Mouse (Mus musculus) thymus, postnatal 10 days (tissue): ENCODE measurements around the gene Lbx2.

Source experiments
- DNase-seq, 2 experiments: peaks; one replicate each; pipeline ENCODE4 v3.0.0; 2021; ENCODE audit warnings: low spot score in 2 of 2

Lbx2 gene

GRCm38 (mm10) chr6:83108762-83109668 lies 22.8 kb downstream of the Lbx2 start, which contains the start of gene Mrpl53:
Gene Mrpl53 (plus strand): TSS chr6:83109040.
- DNase-seq = peak; percentile 59 to 65

- DNase-seq = no peak
Measured at GRCm38 (mm10) chr6:83111510-83112136, 25.5 kb downstream of the Lbx2 start.

- peak; percentile 85 to 89 for DNase-seq
Measured at GRCm38 (mm10) chr6:83115011-83115671, 29.0 kb downstream of the Lbx2 start, which contains the start of gene Mogs. Gene Mogs (plus strand): TSS chr6:83115496.

GRCm38 (mm10) chr6:83115682-83116372 lies 29.7 kb downstream of the Lbx2 start:
- peak in 1 of 2 experiments; percentile 38 for DNase-seq

- DNase-seq = no peak
Measured at GRCm38 (mm10) chr6:83116373-83117164, 30.4 kb downstream of the Lbx2 start.

- DNase-seq = no peak
Measured at GRCm38 (mm10) chr6:83117165-83117438, 30.9 kb downstream of the Lbx2 start.

- no peak for DNase-seq
Measured at GRCm38 (mm10) chr6:83117616-83118015, 31.4 kb downstream of the Lbx2 start.

GRCm38 (mm10) chr6:83118369-83118768 lies 32.2 kb downstream of the Lbx2 start:
- DNase-seq = no peak

- no peak for DNase-seq
Measured at GRCm38 (mm10) chr6:83118825-83119733, 32.9 kb downstream of the Lbx2 start.

- no peak for DNase-seq
Measured at GRCm38 (mm10) chr6:83119734-83120051, 33.5 kb downstream of the Lbx2 start.

GRCm38 (mm10) chr6:83120930-83121862 lies 35.0 kb downstream of the Lbx2 start, which contains the start of gene Wbp1:
Gene Wbp1 (minus strand): TSS chr6:83121559.
- DNase-seq = peak; percentile 88 to 94

GRCm38 (mm10) chr6:83121863-83122710 lies 35.9 kb downstream of the Lbx2 start:
- DNase-seq = peak in 1 of 2 experiments; percentile 37

- DNase-seq = no peak
Measured at GRCm38 (mm10) chr6:83122961-83123360, 36.8 kb downstream of the Lbx2 start.

GRCm38 (mm10) chr6:83124851-83125312 lies 38.7 kb downstream of the Lbx2 start:
- peak; percentile 84 to 91 for DNase-seq

GRCm38 (mm10) chr6:83125331-83125730 lies 39.2 kb downstream of the Lbx2 start, which contains the start of gene Ino80b:
Gene Ino80b (minus strand): TSS chr6:83125431.
- DNase-seq = no peak

GRCm38 (mm10) chr6:83127419-83127818 lies 41.3 kb downstream of the Lbx2 start:
- no peak for DNase-seq

GRCm38 (mm10) chr6:83131469-83132034 lies 45.4 kb downstream of the Lbx2 start:
- no peak for DNase-seq
